Mouse (Mus musculus): ENCODE measurements around the gene Ssna1.

The Ssna1 gene

GRCm38 (mm10) chr2:25271827-25272511 is at the start of gene Ssna1, which contains the start of gene Anapc2:
Gene Ssna1 (minus strand): TSS chr2:25272438.
Gene Anapc2 (plus strand): TSS chr2:25272478.
- in situ Hi-C loops (cut with MboI, MseI): no loop called here

GRCm38 (mm10) chr2:25320084-25320483 is 47.8 kb upstream of the Ssna1 start:
- in situ Hi-C loops (cut with MboI, MseI): no loop called here

DNA sequence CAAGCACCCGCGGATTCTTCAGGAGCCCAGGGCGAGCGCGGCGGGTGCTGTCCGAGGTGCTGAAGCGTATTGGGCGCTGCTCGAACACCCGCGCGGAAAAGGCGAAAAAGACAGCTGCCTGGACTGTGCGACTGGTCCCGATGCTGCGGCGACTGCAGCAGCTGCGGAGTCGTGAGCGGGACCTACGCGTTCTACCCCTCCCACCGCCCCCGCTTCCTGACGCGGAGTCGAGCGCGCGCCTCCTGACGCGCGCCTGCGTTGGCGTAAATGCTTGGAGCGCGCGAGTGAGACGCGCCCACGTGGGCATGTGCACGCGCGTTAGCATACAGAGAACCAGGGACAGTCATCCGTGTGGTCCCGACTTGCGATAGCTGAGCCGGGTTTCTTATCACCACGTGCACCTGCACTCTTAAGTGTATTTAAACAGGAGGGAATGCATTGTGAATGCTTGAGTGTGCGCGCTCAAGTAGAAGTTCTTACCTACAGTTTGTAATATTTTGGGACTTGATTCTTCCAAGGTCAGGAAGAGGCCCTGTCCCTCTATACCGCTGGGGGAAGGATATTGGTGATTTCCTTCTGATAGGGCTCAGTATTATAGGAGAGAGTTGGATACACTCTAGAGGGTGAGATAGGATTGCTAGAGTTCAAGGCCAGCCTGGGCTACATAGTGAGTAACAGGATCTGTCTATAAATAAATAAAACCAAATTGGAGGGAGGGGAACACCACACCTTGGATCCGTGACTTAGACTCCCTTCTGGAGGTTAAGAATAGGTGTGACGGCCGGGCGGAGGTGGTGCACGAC is 46.9 kb upstream of the Ssna1 start, which contains the start of gene Grin1:
Gene Grin1, minus strand, starts transcription at position 217 of the 803 bp plus-strand sequence.
- in situ Hi-C loops (cut with MboI, MseI): no loop called here

DNA sequence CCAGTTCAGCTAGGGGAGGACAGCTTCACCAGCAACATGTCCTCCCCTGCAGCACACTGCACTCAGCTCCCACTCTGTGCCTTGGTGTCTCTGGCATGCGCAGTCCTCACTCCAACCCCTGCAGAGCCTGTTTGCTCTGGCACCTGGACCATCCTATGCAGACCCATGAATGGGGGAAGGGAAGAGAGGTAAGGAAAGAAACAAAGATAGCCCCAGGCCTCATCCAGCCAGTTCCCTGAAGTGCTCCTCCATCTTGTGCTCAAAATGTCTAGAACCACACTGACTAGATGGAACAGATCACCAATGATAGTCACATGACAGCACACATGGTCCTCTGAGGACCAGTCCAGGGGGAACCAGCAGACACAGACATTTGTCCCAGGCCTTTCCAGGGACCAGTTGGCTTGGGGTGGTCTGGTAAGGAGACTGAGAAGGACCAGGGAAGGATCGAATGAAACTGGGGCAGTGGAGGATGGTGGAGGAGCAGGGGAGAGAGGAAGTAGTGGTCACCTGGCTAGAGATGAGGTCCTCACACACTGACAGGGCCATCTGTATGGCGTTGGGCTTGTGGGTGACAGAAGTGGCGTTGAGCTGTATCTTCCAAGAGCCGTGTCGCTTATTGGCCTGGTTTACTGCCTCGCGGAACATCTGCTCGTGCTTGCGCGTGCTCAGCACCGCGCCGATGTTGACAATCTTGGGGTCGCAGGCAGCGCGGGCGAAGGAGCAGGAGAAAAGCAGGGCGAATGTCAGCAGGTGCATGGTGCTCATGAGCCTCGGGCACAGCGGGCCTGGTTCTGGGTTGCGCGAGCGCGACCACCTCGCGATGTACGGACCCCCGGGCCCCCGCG is 46.1 kb upstream of the Ssna1 start:
- in situ Hi-C loops (cut with MboI, MseI): no loop called here

DNA sequence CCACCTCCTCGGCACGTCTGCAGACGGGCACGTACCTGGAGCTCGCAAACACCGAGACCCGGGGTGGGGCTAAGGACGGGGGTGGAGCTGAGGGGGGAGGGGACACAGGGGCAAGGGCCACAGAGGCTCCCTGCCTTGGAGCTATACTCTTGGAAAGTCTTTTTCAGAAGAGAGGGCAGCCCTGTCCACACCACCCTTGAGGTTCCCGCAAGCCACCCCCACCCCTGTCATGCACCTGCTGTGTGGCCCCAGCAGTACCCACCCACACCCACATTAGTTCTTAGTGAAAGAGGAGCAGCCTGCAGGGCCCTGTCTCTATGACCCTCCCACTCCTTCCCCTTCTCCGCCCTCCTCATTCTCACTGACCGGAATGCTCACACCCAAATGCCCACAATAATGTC is 39.3 kb upstream of the Ssna1 start:
- in situ Hi-C loops (cut with MboI, MseI): no loop called here

- in situ Hi-C loops (cut with MboI, MseI): no loop called here
Observed at GRCm38 (mm10) chr2:25310969-25311368, 38.7 kb upstream of the Ssna1 start.

DNA sequence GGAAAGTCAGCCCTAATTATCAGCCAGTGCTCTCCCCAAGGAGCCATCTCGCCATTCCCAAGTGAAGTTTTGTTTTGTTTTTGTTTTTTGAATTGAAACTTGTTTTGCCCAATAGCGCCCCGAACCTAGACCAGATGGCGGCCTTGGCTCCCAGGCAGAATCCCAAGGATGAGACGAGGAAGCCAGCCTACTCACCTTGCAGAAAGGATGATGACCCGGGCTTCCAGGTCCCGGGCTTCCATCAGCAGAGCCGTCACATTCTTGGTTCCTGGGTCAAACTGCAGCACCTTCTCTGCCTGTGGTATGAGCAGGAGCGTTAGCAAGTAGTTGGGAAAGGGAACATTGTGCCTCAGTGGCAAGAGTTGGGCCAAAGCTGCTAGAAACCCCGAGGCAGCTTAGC is 37.9 kb upstream of the Ssna1 start:
- in situ Hi-C loops (cut with MboI, MseI): no loop called here

GRCm38 (mm10) chr2:25305587-25306359 is 33.5 kb upstream of the Ssna1 start:
- in situ Hi-C loops (cut with MboI, MseI): no loop called here

DNA sequence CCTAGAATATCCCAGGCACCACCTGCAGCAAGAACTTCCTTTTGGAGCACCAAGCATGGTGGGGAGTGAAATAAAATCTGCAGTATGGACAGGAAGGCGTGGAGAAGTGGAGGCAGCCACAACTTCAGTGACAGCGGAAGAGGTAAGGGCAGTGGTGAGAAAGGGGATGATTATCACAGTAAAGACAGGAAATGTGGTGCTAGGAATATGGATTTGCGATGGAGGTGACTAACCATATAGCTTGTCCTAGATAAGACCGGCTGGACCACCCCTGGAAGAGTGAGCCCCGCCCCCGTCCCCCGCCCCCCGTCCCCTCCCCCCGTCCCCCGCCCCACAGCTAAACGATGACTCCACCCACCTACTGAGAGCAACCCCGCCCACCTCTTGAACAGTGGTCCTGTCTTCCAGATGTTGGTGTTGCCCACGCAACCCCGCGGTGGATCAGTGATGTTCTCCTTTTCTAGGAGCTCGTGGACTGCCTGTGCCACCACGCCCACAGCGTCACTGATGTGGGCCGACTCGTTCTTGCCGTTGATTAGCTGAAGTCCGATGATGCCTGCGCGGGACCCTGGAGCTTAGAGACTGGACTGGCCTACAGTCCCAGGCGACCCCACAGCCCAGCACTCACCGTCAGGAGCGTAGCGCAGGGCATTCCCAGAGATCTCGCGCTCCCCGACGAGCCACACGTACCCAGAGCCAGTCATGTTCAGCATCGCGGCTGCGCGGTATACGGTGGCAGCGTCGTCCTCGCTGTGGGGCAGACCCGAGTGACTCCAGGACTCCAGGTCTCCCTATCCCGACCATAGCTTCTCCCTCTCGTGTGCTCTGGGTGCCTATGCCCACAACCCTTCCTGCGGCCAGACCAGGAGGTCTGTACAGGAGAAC is 32.7 kb upstream of the Ssna1 start:
- in situ Hi-C loops (cut with MboI, MseI): no loop called here

GRCm38 (mm10) chr2:25303931-25304656 is 31.9 kb upstream of the Ssna1 start:
- in situ Hi-C loops (cut with MboI, MseI): no loop called here

DNA sequence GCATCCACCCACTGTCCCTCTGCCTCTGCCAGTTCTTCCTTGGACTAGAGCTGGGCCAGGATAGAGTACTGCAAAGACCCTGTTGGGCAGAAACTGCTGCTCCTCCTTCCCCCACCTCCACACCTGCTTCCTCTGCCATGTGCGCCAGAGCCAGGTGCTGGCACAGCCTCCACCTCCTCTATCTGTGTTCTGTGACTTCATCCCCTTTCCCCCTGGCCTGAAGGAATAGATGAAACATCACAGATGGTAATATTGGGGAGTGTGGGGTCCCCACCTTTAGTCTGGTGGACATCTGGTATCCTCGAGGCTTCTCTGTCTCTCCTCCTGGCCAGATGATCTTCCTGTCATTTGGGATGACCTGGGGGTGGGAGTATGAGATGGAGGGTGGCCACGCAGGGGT is 31.2 kb upstream of the Ssna1 start:
- in situ Hi-C loops (cut with MboI, MseI): no loop called here

DNA sequence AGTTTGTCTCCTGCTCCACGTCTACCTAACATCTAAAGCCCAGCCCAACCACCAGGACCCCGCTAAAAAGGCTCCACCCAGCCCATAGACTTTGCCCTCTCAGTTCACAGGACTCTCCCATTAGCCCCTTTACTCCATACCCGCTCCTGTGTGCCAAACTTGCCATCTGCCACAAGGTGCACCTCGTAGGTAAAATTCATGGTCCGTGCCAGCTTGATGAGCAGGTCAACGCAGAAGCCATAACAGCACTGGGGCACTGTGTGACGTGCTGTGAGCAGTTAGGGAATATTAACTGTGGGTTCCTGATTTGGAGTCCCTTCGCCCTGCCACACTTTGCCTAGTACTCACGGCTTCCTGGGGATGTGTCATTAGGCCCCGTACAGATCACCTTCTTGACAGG is 25.8 kb upstream of the Ssna1 start:
- in situ Hi-C loops (cut with MboI, MseI): no loop called here

DNA sequence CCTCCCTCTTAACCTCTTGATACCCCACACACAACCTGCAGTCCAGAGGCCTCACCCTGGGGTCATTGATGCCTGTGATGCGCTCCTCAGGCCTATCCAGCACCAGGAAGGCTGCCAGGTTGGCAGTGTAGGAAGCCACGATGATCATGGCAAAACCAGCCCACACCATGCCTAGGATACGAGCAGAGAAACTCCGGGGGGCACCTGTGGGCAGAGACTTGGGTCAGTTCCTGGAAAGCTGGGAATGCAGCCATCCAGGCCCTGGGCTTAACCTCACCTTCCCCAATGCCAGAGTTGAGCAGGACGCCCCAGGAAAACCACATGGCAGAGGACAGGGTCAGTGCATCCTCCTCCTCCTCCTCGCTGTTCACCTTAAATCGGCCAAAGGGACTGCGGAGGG is 24.9 kb upstream of the Ssna1 start:
- in situ Hi-C loops (cut with MboI, MseI): no loop called here

DNA sequence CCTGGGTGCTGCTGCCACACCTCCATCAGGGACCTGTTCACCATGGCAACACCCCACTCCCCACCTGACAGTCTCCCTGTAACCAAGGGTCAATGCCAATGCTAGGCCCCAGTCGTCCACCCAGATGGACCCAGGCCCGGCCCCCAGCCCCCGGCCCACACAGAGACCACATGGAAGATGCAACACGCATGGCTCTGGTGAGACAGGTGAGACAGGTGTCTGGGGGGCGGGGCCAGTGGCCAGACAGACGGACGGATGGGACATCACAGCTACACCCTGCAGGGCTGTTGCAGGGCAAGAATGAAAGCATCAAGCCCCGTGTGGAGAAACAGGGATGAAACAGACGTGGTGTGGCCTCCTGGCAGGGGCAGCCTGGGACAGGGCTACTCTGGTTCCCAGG is 21.5 kb upstream of the Ssna1 start:
- in situ Hi-C loops (cut with MboI, MseI): no loop called here

GRCm38 (mm10) chr2:25292856-25293255 is 20.6 kb upstream of the Ssna1 start:
- in situ Hi-C loops (cut with MboI, MseI): no loop called here

DNA sequence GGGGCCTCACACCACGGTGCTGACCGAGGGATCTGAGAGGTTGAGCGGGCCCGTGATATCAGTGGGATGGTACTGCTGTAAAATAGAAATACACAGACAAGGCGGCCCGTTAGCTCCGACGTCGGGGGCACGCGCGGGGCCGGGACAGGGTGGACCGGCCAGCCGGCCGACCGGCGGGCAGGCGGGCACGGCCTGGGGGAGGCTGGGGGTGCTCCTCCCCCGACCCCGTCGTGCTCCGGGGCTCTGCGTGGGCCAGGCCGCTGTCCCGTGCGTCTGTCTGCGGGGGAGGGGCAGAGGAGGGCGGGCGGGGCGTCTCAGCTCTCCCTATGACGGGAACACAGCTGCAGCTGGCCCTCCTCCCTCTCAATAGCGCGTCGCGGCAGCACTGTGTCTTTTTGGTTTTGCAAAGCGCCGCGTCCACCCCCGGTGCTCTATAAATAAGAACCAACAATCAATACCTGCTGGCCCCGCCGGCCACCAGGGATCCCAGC is 19.9 kb upstream of the Ssna1 start:
- in situ Hi-C loops (cut with MboI, MseI): no loop called here

GRCm38 (mm10) chr2:25291184-25292053 is 19.2 kb upstream of the Ssna1 start:
- in situ Hi-C loops (cut with MboI, MseI): no loop called here

- in situ Hi-C loops (cut with MboI, MseI): no loop called here
Observed at GRCm38 (mm10) chr2:25290816-25291130, 18.5 kb upstream of the Ssna1 start.

Data from regulatory T cell (primary cell).